Mouse (Mus musculus): ENCODE measurements around the gene Six4. TPM values are rescaled to one million over a fixed set of nuclear protein-coding genes. Genes with fewer than 3 reads are reported as not detected.

Six4 gene
- polyA plus RNA-seq, 1 experiment: 1.4 TPM

- Histone ChIP-seq H3K4me3 (ENCODE audit: control insufficient read depth, insufficient read depth, low read length) (no peak overlapping the region), H3K27me3 (ENCODE audit: control insufficient read depth, insufficient read depth, low read length) (no peaks in the 10 kb centered on the region), H3K36me3 (ENCODE audit: control insufficient read depth, insufficient read depth, low read length) (no peaks in the 10 kb centered on the region), H3K4me1 (replicated peaks; ENCODE audit: control insufficient read depth, insufficient read depth, low read length) (no peaks in the 10 kb centered on the region), H3K27ac (ENCODE audit: control insufficient read depth, insufficient read depth, low read length) (no peak overlapping the region)
- WGBS: 92% methylated on average over 4 of the region's 4 CpGs
- TF ChIP-seq POLR2A (IDR thresholded peaks at IDR 0.05; ENCODE audit: control insufficient read depth, extremely low read depth, insufficient read depth, low read length, poor library complexity): no peak
- no peak for TF ChIP-seq CTCF (IDR thresholded peaks at IDR 0.05; ENCODE audit: borderline replicate concordance, control insufficient read depth, extremely low read depth, insufficient read depth, low read length, poor library complexity)
- no peak for DNase-seq
Observed at GRCm38 (mm10) chr12:73125250-73125649, 12.0 kb upstream of the Six4 start.

GRCm38 (mm10) chr12:73123093-73124041 lies 10.1 kb upstream of the Six4 start, which contains the start of gene Mnat1:
TSS of gene Mnat1 (plus strand) at chr12:73123717.
- no peak within 1 kb of the TSS for H3K27ac ChIP-seq (ENCODE audit: control insufficient read depth, insufficient read depth, low read length)
- no peak for TF ChIP-seq CTCF (IDR thresholded peaks at IDR 0.05; ENCODE audit: borderline replicate concordance, control insufficient read depth, extremely low read depth, insufficient read depth, low read length, poor library complexity)
- TF ChIP-seq POLR2A (IDR thresholded peaks at IDR 0.05; ENCODE audit: control insufficient read depth, extremely low read depth, insufficient read depth, low read length, poor library complexity): peak; percentile 43; the same call in 1 of the 2 replicates

GRCm38 (mm10) chr12:73112326-73113087 lies 749 bp downstream of the Six4 start:
- Histone ChIP-seq H3K4me1 (replicated peaks; ENCODE audit: control insufficient read depth, insufficient read depth, low read length) (peaks cover 8% of the 10 kb centered on the region), H3K36me3 (ENCODE audit: control insufficient read depth, insufficient read depth, low read length) (no peaks in the 10 kb centered on the region), H3K4me3 (ENCODE audit: control insufficient read depth, insufficient read depth, low read length) (peak overlapping the region; percentile 27), H3K27ac (ENCODE audit: control insufficient read depth, insufficient read depth, low read length) (no peak overlapping the region), H3K27me3 (ENCODE audit: control insufficient read depth, insufficient read depth, low read length) (peaks cover 25% of the 10 kb centered on the region)
- WGBS: 1% methylated on average over 68 of the region's 71 CpGs
- no peak for TF ChIP-seq CTCF (IDR thresholded peaks at IDR 0.05; ENCODE audit: borderline replicate concordance, control insufficient read depth, extremely low read depth, insufficient read depth, low read length, poor library complexity)
- TF ChIP-seq POLR2A (IDR thresholded peaks at IDR 0.05; ENCODE audit: control insufficient read depth, extremely low read depth, insufficient read depth, low read length, poor library complexity): no peak
- peak; percentile 4 for DNase-seq

More at GRCm38 (mm10) chr12:73123093-73124041, 10.1 kb upstream of the Six4 start, which contains the start of gene Mnat1:
- H3K27me3 ChIP-seq (ENCODE audit: control insufficient read depth, insufficient read depth, low read length): no peaks in the 10 kb centered on the region
- H3K36me3 ChIP-seq (ENCODE audit: control insufficient read depth, insufficient read depth, low read length): no peaks in the 10 kb centered on the region
- peak; percentile 81 for DNase-seq
- WGBS: 2% methylated on average over 23 of the region's 23 CpGs
- peak within 1 kb of the TSS; percentile 78 for H3K4me3 ChIP-seq (ENCODE audit: control insufficient read depth, insufficient read depth, low read length)
- no peaks in the 10 kb centered on the region for H3K4me1 ChIP-seq (replicated peaks; ENCODE audit: control insufficient read depth, insufficient read depth, low read length)

GRCm38 (mm10) chr12:73111561-73112325 lies 1.5 kb downstream of the Six4 start:
- peaks cover 25% of the 10 kb centered on the region for H3K27me3 ChIP-seq (ENCODE audit: control insufficient read depth, insufficient read depth, low read length)
- TF ChIP-seq CTCF (IDR thresholded peaks at IDR 0.05; ENCODE audit: borderline replicate concordance, control insufficient read depth, extremely low read depth, insufficient read depth, low read length, poor library complexity) (no peak), POLR2A (IDR thresholded peaks at IDR 0.05; ENCODE audit: control insufficient read depth, extremely low read depth, insufficient read depth, low read length, poor library complexity) (no peak)
- peak overlapping the region; percentile 27 for H3K4me3 ChIP-seq (ENCODE audit: control insufficient read depth, insufficient read depth, low read length)
- H3K36me3 ChIP-seq (ENCODE audit: control insufficient read depth, insufficient read depth, low read length): no peaks in the 10 kb centered on the region
- no peak overlapping the region for H3K27ac ChIP-seq (ENCODE audit: control insufficient read depth, insufficient read depth, low read length)
- no peak for DNase-seq
- peaks cover 8% of the 10 kb centered on the region for H3K4me1 ChIP-seq (replicated peaks; ENCODE audit: control insufficient read depth, insufficient read depth, low read length)
- WGBS: 3% methylated on average over 43 of the region's 44 CpGs

- H3K27me3 ChIP-seq (ENCODE audit: control insufficient read depth, insufficient read depth, low read length): peaks cover 25% of the 10 kb centered on the region
- H3K4me3 ChIP-seq (ENCODE audit: control insufficient read depth, insufficient read depth, low read length): no peak overlapping the region
- H3K27ac ChIP-seq (ENCODE audit: control insufficient read depth, insufficient read depth, low read length): no peak overlapping the region
- no peaks in the 10 kb centered on the region for H3K36me3 ChIP-seq (ENCODE audit: control insufficient read depth, insufficient read depth, low read length)
- H3K4me1 ChIP-seq (replicated peaks; ENCODE audit: control insufficient read depth, insufficient read depth, low read length): peaks cover 8% of the 10 kb centered on the region
- 7% methylated on average over 23 of the region's 23 CpGs for WGBS
- DNase-seq: no peak
- no peak for TF ChIP-seq CTCF (IDR thresholded peaks at IDR 0.05; ENCODE audit: borderline replicate concordance, control insufficient read depth, extremely low read depth, insufficient read depth, low read length, poor library complexity)
Observed at GRCm38 (mm10) chr12:73110431-73111111, 2.7 kb downstream of the Six4 start.
